Mouse (Mus musculus): ENCODE measurements at regions not wholly inside any gene's neighbourhood (a gene's known extent, or its start where the extent isn't known, plus 50 kb on each side); places are given as distances from the start of the nearest gene placed in this dataset.

- DNase-seq, result no peak
Measured at GRCm38 (mm10) chr14:18391824-18392486, 60.3 kb upstream of the Ube2e1 start.

- DNase-seq, result no peak
Measured at GRCm38 (mm10) chr14:18389390-18389789, 57.7 kb upstream of the Ube2e1 start.

GRCm38 (mm10) chr14:18385953-18386668, 54.5 kb upstream of the Ube2e1 start:
- DNase-seq, result no peak
